Mouse (Mus musculus) layer of hippocampus, adult 8-10 months (tissue): ENCODE measurements around the gene Scoc. TPM values are rescaled to one million over a fixed set of nuclear protein-coding genes. Genes with fewer than 3 reads are reported as not detected.

Experiments used
- DNase-seq, 2 experiments: peaks; one replicate each; pipeline ENCODE4 v3.0.0; 2022; ENCODE audit warnings: low spot score in 2 of 2
- total RNA-seq, 4 experiments: library from RNA; stranded (reverse); gene quantifications; 2 replicates each; pipeline ENCODE4 v1.2.4; 2022

Gene Scoc
- total RNA-seq, 4 experiments from 2014 or later = 206 TPM

- no peak for DNase-seq
Measured at GRCm38 (mm10) chr8:83405548-83405947, 52.6 kb downstream of the Scoc start.

- DNase-seq = no peak
Measured at GRCm38 (mm10) chr8:83397726-83398125, 60.5 kb downstream of the Scoc start.

GRCm38 (mm10) chr8:83396680-83397079 lies 61.5 kb downstream of the Scoc start:
- no peak for DNase-seq

DNA sequence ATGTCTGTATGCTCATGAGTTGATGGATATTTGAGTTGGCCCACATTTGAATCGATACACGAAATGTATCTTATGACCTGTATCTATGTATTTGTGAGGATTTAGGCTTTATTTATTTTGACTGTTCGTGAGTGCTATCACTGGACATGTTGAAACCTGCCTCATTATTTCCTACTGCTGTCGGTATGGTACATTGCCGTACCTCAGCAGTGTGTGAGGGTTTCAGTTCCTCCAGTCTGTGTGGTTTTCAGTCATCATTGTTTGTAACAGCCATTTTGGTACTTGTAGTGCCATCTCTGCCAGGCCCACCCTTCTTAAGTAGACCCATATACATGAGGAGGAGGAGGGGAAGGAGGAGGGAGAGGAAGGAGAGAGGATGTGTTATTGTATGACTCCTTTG lies 63.9 kb downstream of the Scoc start:
- no peak for DNase-seq

DNA sequence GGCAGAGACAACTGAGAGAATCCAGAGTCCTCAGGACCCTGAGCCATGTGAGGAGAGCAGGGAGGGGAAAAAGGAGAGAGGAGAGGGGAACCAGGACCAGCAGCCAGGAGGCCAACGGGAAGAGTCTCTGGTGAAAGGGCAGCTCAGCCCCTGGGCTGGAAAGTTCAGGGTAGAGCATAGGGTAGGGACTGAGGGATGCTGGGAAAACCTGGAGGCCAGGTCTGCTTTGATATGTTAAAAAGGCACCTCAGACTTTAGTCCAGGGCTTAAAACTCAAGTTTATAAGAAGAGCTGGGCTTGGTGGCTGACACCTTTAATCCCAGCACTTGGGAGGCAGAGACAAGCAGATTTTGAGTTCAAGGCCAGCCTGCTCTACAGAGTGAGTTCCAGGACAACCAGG lies 65.7 kb downstream of the Scoc start:
- DNase-seq = no peak

GRCm38 (mm10) chr8:83390006-83390701 lies 68.0 kb downstream of the Scoc start:
- no peak for DNase-seq

- peak; percentile 26 to 70 for DNase-seq
Measured at GRCm38 (mm10) chr8:83389316-83390005, 68.7 kb downstream of the Scoc start, which contains the start of gene Clgn. Gene Clgn, plus strand, starts transcription at chr8:83389867.

DNA sequence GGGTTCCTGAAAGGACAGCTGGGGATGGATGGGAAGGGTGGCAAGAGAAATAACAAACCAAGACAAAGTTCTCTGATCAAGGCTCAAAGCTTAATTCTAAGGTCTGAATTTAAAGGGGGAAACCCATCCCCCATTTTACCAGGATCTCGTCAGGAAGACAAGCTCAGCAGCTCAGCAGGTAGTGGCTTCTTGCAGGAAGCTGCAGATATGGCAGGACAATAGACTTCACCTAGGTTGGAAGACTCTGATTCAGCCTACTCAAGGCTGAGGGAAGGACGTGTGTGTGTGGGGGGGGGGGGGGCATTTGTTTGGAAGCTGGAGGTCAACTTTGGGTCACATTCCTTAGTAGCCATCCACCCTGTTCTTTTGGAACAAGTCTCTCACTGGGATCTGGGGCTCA lies 75.3 kb downstream of the Scoc start:
- no peak for DNase-seq

- no peak for DNase-seq
Measured at GRCm38 (mm10) chr8:83381016-83381415, 77.2 kb downstream of the Scoc start.

DNA sequence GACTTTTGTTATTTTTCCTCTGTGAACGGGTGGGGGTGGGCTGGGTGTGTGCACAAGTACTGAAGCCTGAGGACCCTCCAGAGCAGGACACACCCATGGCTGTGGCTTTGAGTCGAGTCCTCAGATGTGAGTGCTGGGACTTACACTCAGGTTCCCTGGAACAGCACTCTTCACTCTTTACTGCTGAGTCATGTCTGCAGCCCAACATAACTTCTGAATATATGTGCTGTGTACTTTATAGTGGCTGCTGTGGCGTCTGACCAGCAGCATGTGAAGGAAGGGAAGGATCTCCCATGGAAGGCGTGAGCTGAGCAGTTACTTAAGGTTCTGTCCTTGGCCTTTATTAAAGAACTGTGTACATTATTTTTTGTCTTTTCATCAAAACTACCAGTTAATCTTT lies 78.0 kb downstream of the Scoc start:
- DNase-seq = no peak

Other genes with a start within 250 kb of the Scoc start
- under 1 TPM in 1 of 4 experiments, not detected in 3; 0.20 TPM for gene Ucp1, start 168.0 kb downstream of the Scoc start, total RNA-seq
- gene Elmod2, start 125.9 kb downstream of the Scoc start, total RNA-seq = 10 to 100 TPM; 12.7 to 18.0 (median 14.0) TPM
- not detected for gene Mgat4d, start 109.9 kb downstream of the Scoc start, total RNA-seq
- gene Clgn, start 68.5 kb downstream of the Scoc start, total RNA-seq = 1 to 10 TPM; 8.5 to 10.0 (median 9.0) TPM
- gene Olfr370, start 77.4 kb upstream of the Scoc start, total RNA-seq = not detected
- gene Ndufb7, start 108.3 kb upstream of the Scoc start, total RNA-seq = 100 to 1,000 TPM in 3 of 4 experiments, 10 to 100 TPM in 1; 97.6 to 159 (median 131) TPM
- gene Tecr, start 149.6 kb upstream of the Scoc start, total RNA-seq = 100 to 1,000 TPM; 568 to 585 (median 584) TPM
- 10 to 100 TPM; 30.9 to 52.4 (median 41.9) TPM for gene Dnajb1, start 149.8 kb upstream of the Scoc start, total RNA-seq
- gene Gipc1, start 194.3 kb upstream of the Scoc start, total RNA-seq = 10 to 100 TPM; 47.3 to 56.1 (median 52.2) TPM
- 1 to 10 TPM in 2 of 4 experiments, under 1 TPM in 2; 0.74 to 1.3 (median 1.1) TPM for gene Ptger1, start 208.3 kb upstream of the Scoc start, total RNA-seq
- gene Pkn1, start 240.8 kb upstream of the Scoc start, total RNA-seq = 10 to 100 TPM; 55.0 to 58.9 (median 56.5) TPM